Mouse (Mus musculus) liver, adult 2 months (tissue): Measurements from ENCODE around the gene Rsph6a.

Source experiments
- CTCF ChIP-seq: fragments of 200-500 bp; IDR thresholded peaks from 2 replicates; pipeline ENCODE4 v1.5.1; 2011; ENCODE audit warnings: low read depth, low read length, control low read depth
- POLR2A ChIP-seq: fragments of 200-500 bp; IDR thresholded peaks from 2 replicates; pipeline ENCODE4 v1.6.1; 2011; ENCODE audit warnings: low read length, control low read depth; ENCODE audit not compliant: insufficient read depth; ENCODE audit errors: extremely low read depth

GRCm38 (mm10) chr7:19022189-19022958 is 32.1 kb upstream of the Rsph6a start:
- no peak for TF ChIP-seq CTCF
- TF ChIP-seq POLR2A: no peak
